Mouse (Mus musculus): ENCODE measurements at regions not wholly inside any gene's neighbourhood (a gene's known extent, or its start where the extent isn't known, plus 50 kb on each side); places are given as distances from the start of the nearest gene placed in this dataset.
A peak's percentile ranks its signal among the peaks of the same experiment; 100 is the strongest.

DNA sequence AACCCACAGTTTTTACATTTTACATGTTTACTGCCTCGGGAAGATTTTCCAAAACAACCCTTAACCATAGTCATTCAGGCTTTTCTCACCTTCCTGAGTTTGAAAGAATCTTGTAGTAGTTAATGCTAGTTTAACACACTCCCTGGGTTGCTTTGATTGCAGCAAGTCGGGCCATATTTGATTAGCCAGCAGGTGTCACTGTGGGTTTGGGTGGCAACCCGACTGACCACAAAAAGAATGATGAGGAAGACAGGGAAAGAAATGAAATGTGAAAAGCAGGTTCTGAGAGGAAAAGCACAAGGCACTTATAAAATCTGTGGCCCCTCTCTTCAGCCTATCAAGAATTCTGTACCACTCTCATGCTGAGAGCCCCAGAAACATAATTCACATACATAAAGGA is 335.7 kb upstream of the Ddhd1 start:
- no peak overlapping the region for H3K4me3 ChIP-seq (ENCODE audit: low read length)
- no peak overlapping the region for H3K27ac ChIP-seq (ENCODE audit: low read length)
- no peaks in the 10 kb centered on the region for H3K36me3 ChIP-seq (ENCODE audit: insufficient read depth, low read length)
- no peaks in the 10 kb centered on the region for H3K9me3 ChIP-seq (ENCODE audit: low read length)
- H3K9ac ChIP-seq (replicated peaks; ENCODE audit: low read length) = no peak overlapping the region
- H3K27me3 ChIP-seq (ENCODE audit: insufficient read depth, low read length) = no peaks in the 10 kb centered on the region
- no peak overlapping the region for H3K4me2 ChIP-seq (replicated peaks; ENCODE audit: low read depth, low read length)
- no peak for ATAC-seq (ENCODE audit: low FRiP score, low TSS enrichment)
- peaks cover 7% of the 10 kb centered on the region; the same call in 1 of the 2 replicates for H3K4me1 ChIP-seq (ENCODE audit: insufficient read depth, low read length)
- WGBS = 3% methylated on average over 3 of the region's 3 CpGs

DNA sequence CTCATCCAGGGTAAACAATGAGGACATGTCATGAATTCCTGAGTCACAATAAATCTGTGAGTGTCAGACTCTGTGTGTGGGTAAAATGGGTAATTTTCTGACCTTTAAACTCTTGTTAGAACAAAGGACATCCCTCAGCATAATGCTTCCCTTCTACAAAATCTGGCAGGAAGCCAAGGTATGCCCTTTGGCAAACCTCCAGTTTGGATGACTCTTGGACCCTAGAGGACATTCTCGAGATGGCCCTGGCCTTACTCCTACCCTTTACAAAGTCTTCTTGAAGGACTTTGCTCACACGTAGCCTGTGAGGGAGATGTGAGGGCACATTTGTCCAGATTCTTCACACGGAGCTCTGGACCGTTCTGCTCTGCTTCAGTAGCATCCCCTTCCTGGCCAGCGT is 338.8 kb upstream of the Ddhd1 start:
- peaks cover 7% of the 10 kb centered on the region; the same call in 1 of the 2 replicates for H3K4me1 ChIP-seq (ENCODE audit: insufficient read depth, low read length)
- no peaks in the 10 kb centered on the region for H3K27me3 ChIP-seq (ENCODE audit: insufficient read depth, low read length)
- no peak overlapping the region for H3K4me2 ChIP-seq (replicated peaks; ENCODE audit: low read depth, low read length)
- H3K9ac ChIP-seq (replicated peaks; ENCODE audit: low read length) = no peak overlapping the region
- H3K4me3 ChIP-seq (ENCODE audit: low read length) = no peak overlapping the region
- peak; percentile 92 for ATAC-seq (ENCODE audit: low FRiP score, low TSS enrichment)
- 40% methylated on average over 5 of the region's 5 CpGs for WGBS
- no peaks in the 10 kb centered on the region for H3K9me3 ChIP-seq (ENCODE audit: low read length)
- no peak overlapping the region for H3K27ac ChIP-seq (ENCODE audit: low read length)
- no peaks in the 10 kb centered on the region for H3K36me3 ChIP-seq (ENCODE audit: insufficient read depth, low read length)

DNA sequence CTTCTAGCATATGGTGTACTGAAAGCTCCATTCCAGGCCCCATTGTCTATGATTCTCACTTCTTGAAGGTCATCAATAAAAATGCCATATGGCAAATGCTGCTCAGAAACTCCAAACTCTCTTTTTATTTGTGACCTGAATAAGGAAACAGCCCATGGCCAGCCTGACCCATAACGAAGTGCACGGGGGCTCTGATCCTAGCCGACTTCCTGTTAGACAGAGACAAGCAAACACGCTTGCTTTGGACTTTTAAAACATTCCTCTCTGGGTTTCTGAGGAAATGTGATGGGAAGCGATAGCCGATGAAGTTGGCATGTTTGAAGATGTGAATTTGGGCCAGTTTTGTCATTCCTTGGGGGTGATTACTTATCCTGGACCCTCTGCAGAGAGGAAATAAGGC is 346.1 kb upstream of the Ddhd1 start:
- Histone ChIP-seq H3K27me3 (ENCODE audit: insufficient read depth, low read length) (no peaks in the 10 kb centered on the region), H3K27ac (ENCODE audit: low read length) (no peak overlapping the region), H3K9ac (replicated peaks; ENCODE audit: low read length) (no peak overlapping the region), H3K9me3 (ENCODE audit: low read length) (no peaks in the 10 kb centered on the region), H3K4me2 (replicated peaks; ENCODE audit: low read depth, low read length) (no peak overlapping the region), H3K36me3 (ENCODE audit: insufficient read depth, low read length) (no peaks in the 10 kb centered on the region), H3K4me1 (ENCODE audit: insufficient read depth, low read length) (no peaks in the 10 kb centered on the region), H3K4me3 (ENCODE audit: low read length) (no peak overlapping the region)
- 74% methylated on average over 6 of the region's 6 CpGs for WGBS
- ATAC-seq (ENCODE audit: low FRiP score, low TSS enrichment) = no peak

DNA sequence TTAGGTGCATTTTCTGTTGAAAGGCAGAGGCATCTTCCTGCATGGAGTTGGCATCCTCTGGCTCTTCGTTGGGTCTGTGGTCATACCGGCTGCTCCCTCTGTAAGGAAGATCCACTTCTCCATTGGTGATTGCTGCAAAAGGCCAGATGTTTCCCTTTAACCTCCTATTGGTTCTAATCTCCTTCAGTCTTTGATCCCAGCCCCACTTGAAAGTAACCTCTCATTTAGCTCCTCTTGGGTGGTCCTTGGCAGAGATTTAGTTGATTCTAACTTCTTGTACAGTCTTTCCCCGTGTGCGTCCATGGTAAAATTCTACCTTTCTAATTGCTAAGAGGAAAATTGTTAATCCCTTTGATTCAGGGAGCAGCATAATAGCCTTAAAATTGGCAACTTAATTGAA is 347.4 kb upstream of the Ddhd1 start:
- Histone ChIP-seq H3K9ac (replicated peaks; ENCODE audit: low read length) (no peak overlapping the region), H3K4me3 (ENCODE audit: low read length) (no peak overlapping the region), H3K4me1 (ENCODE audit: insufficient read depth, low read length) (no peaks in the 10 kb centered on the region), H3K4me2 (replicated peaks; ENCODE audit: low read depth, low read length) (no peak overlapping the region), H3K36me3 (ENCODE audit: insufficient read depth, low read length) (no peaks in the 10 kb centered on the region), H3K9me3 (ENCODE audit: low read length) (no peaks in the 10 kb centered on the region), H3K27me3 (ENCODE audit: insufficient read depth, low read length) (no peaks in the 10 kb centered on the region), H3K27ac (ENCODE audit: low read length) (no peak overlapping the region)
- ATAC-seq (ENCODE audit: low FRiP score, low TSS enrichment) = no peak
- WGBS = 54% methylated on average over 4 of the region's 4 CpGs

DNA sequence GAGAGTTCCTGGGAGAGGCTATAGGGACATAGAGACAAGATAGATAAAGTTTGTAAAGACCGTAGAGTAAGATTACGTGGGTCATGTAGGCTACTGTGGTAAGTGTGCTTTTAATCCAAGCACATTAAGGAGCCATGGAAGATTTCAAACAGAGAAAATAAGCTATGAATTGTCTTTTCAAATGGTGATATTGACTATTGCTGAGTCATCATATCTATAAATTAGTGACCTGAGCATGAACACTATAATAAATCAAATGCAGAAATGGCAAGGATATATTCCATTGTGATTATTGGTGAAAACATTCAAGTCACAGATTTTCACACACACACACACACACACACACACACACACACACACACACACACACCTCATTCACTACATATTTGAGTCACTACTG is 355.3 kb upstream of the Ddhd1 start:
- H3K36me3 ChIP-seq (ENCODE audit: insufficient read depth, low read length) = no peaks in the 10 kb centered on the region
- WGBS = 96% methylated on average over 2 of the region's 2 CpGs
- H3K9me3 ChIP-seq (ENCODE audit: low read length) = no peaks in the 10 kb centered on the region
- H3K4me2 ChIP-seq (replicated peaks; ENCODE audit: low read depth, low read length) = no peak overlapping the region
- no peaks in the 10 kb centered on the region for H3K27me3 ChIP-seq (ENCODE audit: insufficient read depth, low read length)
- ATAC-seq (ENCODE audit: low FRiP score, low TSS enrichment) = no peak
- no peak overlapping the region for H3K27ac ChIP-seq (ENCODE audit: low read length)
- H3K9ac ChIP-seq (replicated peaks; ENCODE audit: low read length) = no peak overlapping the region
- no peak overlapping the region for H3K4me3 ChIP-seq (ENCODE audit: low read length)
- H3K4me1 ChIP-seq (ENCODE audit: insufficient read depth, low read length) = peaks cover 15% of the 10 kb centered on the region

DNA sequence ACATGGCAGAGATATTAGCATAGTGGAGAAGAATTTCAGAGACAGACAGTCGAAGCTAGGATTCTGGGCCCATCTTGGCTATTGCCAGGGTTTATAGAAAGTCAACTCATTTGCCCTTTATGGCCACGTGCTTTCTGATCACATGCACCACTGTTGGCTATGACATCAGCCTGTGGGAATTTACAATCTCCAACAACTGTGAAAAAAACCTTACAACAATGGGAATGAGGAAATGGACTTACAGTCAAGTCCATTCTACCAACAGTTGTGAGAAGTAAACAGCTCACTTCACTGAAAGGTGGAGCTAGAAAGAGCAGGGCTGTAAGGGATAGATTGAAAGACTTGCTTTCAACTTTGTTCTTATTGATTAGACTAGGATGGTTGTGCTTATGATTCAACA is 356.1 kb upstream of the Ddhd1 start:
- H3K36me3 ChIP-seq (ENCODE audit: insufficient read depth, low read length) = no peaks in the 10 kb centered on the region
- ATAC-seq (ENCODE audit: low FRiP score, low TSS enrichment) = no peak
- WGBS = 59% methylated on average over 2 of the region's 2 CpGs

DNA sequence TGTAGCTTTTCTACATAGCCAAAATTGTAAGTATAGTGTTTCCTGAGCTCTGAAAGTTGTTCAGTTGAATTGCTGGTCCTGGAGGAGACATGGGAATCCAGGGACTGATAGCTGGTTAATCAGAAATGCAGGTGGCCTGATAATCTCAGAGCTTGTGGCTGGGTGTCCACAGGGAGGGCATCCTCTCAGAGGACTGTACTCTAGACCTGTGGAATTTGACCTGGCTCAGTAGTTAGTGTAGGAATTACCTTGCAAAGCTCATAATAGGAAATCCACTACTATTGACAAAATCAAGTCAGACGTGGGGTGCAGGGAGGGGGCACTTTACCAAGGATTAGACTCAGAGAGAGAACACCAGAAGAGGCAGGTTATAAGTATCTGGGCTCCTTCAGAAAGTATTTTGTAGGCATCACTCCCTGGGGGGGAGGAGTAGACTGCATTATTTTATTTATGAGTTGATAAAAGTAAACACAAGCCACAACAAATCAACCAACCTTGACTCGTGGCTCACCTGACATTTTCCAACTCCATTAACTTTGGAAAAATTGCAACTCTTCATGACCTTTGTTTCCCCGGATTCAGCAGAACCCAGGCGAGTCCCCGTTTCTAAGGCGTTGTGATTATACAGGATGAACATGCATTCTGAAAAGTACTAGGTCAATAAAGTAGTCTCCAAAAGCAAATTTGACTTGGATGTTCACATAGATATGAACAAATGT is 357.9 kb upstream of the Ddhd1 start:
- H3K9me3 ChIP-seq (ENCODE audit: low read length) = no peaks in the 10 kb centered on the region
- H3K4me1 ChIP-seq (ENCODE audit: insufficient read depth, low read length) = peaks cover 32% of the 10 kb centered on the region
- H3K4me3 ChIP-seq (ENCODE audit: low read length) = no peak overlapping the region
- H3K9ac ChIP-seq (replicated peaks; ENCODE audit: low read length) = no peak overlapping the region
- H3K36me3 ChIP-seq (ENCODE audit: insufficient read depth, low read length) = no peaks in the 10 kb centered on the region
- H3K27ac ChIP-seq (ENCODE audit: low read length) = no peak overlapping the region
- H3K27me3 ChIP-seq (ENCODE audit: insufficient read depth, low read length) = no peaks in the 10 kb centered on the region
- H3K4me2 ChIP-seq (replicated peaks; ENCODE audit: low read depth, low read length) = no peak overlapping the region
- no peak for ATAC-seq (ENCODE audit: low FRiP score, low TSS enrichment)
- WGBS = 82% methylated on average over 6 of the region's 6 CpGs

More for the DNA sequence above, 356.1 kb upstream of the Ddhd1 start:
- no peaks in the 10 kb centered on the region for H3K27me3 ChIP-seq (ENCODE audit: insufficient read depth, low read length)
- no peaks in the 10 kb centered on the region for H3K9me3 ChIP-seq (ENCODE audit: low read length)
- H3K4me2 ChIP-seq (replicated peaks; ENCODE audit: low read depth, low read length) = no peak overlapping the region
- no peak overlapping the region for H3K4me3 ChIP-seq (ENCODE audit: low read length)
- H3K27ac ChIP-seq (ENCODE audit: low read length) = no peak overlapping the region
- no peak overlapping the region for H3K9ac ChIP-seq (replicated peaks; ENCODE audit: low read length)
- peaks cover 23% of the 10 kb centered on the region for H3K4me1 ChIP-seq (ENCODE audit: insufficient read depth, low read length)

DNA sequence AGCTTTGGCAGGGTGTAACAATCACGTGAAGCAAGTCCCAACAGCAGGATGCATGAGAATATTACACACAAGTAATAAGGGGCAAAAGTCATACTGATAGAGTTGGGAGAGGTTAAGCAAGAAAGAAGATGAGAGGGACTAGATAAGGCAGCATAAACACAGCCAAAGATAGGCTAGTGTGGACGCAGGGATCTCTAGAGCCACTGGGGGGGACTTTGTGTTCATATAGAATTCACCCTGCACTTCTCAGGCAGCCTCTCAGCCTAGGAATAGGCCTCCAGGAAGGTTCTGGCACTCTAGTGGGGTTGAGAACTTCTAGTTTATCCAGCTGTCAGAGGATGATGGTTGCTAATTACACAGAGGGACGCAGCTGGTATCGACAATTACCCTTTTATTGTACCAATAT is 358.8 kb upstream of the Ddhd1 start:
- no peak overlapping the region for H3K27ac ChIP-seq (ENCODE audit: low read length)
- ATAC-seq (ENCODE audit: low FRiP score, low TSS enrichment) = no peak

DNA sequence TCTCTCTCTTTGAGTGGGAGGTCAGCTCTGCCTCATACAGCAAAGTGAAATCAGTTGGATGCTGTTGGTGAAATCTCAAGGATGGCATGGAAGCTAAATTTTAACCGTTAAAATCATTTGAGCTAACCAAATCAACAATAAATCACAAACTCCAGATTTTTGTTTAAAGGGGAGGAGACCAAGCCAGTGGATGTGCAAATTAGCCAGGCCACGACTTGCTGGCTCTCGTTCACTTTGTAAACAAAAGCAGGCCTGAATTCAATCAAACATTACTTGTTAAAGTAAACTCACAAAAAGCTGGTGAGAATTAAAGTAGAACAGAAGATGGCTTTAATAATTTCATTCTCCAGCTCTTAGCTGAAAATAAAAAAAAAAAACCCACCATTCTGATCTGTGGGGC is 359.3 kb upstream of the Ddhd1 start:
- WGBS = 31% methylated on average over 3 of the region's 3 CpGs
- Histone ChIP-seq H3K27ac (ENCODE audit: low read length) (no peak overlapping the region), H3K9me3 (ENCODE audit: low read length) (no peaks in the 10 kb centered on the region), H3K9ac (replicated peaks; ENCODE audit: low read length) (no peak overlapping the region), H3K4me1 (ENCODE audit: insufficient read depth, low read length) (peaks cover 32% of the 10 kb centered on the region), H3K4me3 (ENCODE audit: low read length) (no peak overlapping the region), H3K36me3 (ENCODE audit: insufficient read depth, low read length) (no peaks in the 10 kb centered on the region), H3K27me3 (ENCODE audit: insufficient read depth, low read length) (no peaks in the 10 kb centered on the region), H3K4me2 (replicated peaks; ENCODE audit: low read depth, low read length) (no peak overlapping the region)
- ATAC-seq (ENCODE audit: low FRiP score, low TSS enrichment) = no peak

More for the DNA sequence above, 358.8 kb upstream of the Ddhd1 start:
- H3K36me3 ChIP-seq (ENCODE audit: insufficient read depth, low read length) = no peaks in the 10 kb centered on the region
- H3K27me3 ChIP-seq (ENCODE audit: insufficient read depth, low read length) = no peaks in the 10 kb centered on the region
- H3K9me3 ChIP-seq (ENCODE audit: low read length) = no peaks in the 10 kb centered on the region
- H3K9ac ChIP-seq (replicated peaks; ENCODE audit: low read length) = no peak overlapping the region
- peaks cover 32% of the 10 kb centered on the region for H3K4me1 ChIP-seq (ENCODE audit: insufficient read depth, low read length)
- WGBS = 50% methylated on average over 4 of the region's 4 CpGs
- no peak overlapping the region for H3K4me2 ChIP-seq (replicated peaks; ENCODE audit: low read depth, low read length)
- H3K4me3 ChIP-seq (ENCODE audit: low read length) = no peak overlapping the region

DNA sequence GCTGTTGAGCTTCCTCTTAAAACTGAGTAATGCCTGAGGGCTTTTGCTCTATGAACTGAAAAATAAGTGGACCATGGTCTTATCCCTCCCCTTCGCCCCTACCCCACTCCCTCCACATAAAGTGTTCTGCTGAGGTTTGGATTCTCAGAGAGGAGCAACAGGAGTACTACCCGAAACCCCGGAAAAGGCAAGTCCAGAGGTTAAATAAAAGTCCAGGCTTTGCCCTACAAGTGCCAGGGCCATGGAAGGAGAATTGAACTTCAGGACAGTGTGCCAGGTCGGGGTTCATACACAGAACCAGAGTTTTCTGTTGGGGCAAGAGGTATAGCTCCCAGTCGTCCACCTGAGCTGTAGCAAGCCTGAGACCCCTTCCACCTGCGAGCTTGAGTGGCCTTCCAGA is 360.0 kb upstream of the Ddhd1 start:
- no peak overlapping the region for H3K9ac ChIP-seq (replicated peaks; ENCODE audit: low read length)
- 52% methylated on average over 6 of the region's 6 CpGs for WGBS
- H3K36me3 ChIP-seq (ENCODE audit: insufficient read depth, low read length) = no peaks in the 10 kb centered on the region
- no peak overlapping the region for H3K4me3 ChIP-seq (ENCODE audit: low read length)
- H3K4me1 ChIP-seq (ENCODE audit: insufficient read depth, low read length) = peaks cover 32% of the 10 kb centered on the region
- H3K9me3 ChIP-seq (ENCODE audit: low read length) = no peaks in the 10 kb centered on the region
- no peak overlapping the region for H3K4me2 ChIP-seq (replicated peaks; ENCODE audit: low read depth, low read length)
- no peak overlapping the region for H3K27ac ChIP-seq (ENCODE audit: low read length)
- no peaks in the 10 kb centered on the region for H3K27me3 ChIP-seq (ENCODE audit: insufficient read depth, low read length)
- peak; percentile 47; the same call in 1 of the 2 replicates for ATAC-seq (ENCODE audit: low FRiP score, low TSS enrichment)
